Mouse (Mus musculus) retina, embryonic 14.5 days (tissue): ENCODE data around the gene Dhrs3.

Experiments used
- DNase-seq: peaks from one replicate; pipeline ENCODE4 v3.0.0-alpha.2; 2015; ENCODE audit warnings: low spot score

Dhrs3 gene

GRCm38 (mm10) chr4:144892133-144892936 lies at the start of gene Dhrs3:
TSS of gene Dhrs3 (plus strand) at chr4:144892827.
- DNase-seq = peak; percentile 72

- DNase-seq = no peak
These were observed 30.7 kb upstream of the Dhrs3 start for GRCm38 (mm10) chr4:144861756-144862505.

- no peak for DNase-seq
These were observed 24.7 kb upstream of the Dhrs3 start for GRCm38 (mm10) chr4:144867926-144868325.

GRCm38 (mm10) chr4:144868584-144868983 lies 24.0 kb upstream of the Dhrs3 start:
- no peak for DNase-seq

GRCm38 (mm10) chr4:144872905-144873304 lies 19.7 kb upstream of the Dhrs3 start:
- DNase-seq = peak; percentile 17

- DNase-seq = no peak
These were observed 17.0 kb upstream of the Dhrs3 start for GRCm38 (mm10) chr4:144875576-144876093.

- DNase-seq = no peak
These were observed 13.1 kb upstream of the Dhrs3 start for GRCm38 (mm10) chr4:144879549-144879948.

GRCm38 (mm10) chr4:144881376-144881775 lies 11.3 kb upstream of the Dhrs3 start:
- DNase-seq = no peak

- no peak for DNase-seq
These were observed 9.7 kb upstream of the Dhrs3 start for GRCm38 (mm10) chr4:144882881-144883331.

GRCm38 (mm10) chr4:144886460-144886859 lies 6.2 kb upstream of the Dhrs3 start:
- DNase-seq = no peak

- no peak for DNase-seq
These were observed 3.9 kb upstream of the Dhrs3 start for GRCm38 (mm10) chr4:144888750-144889149.

GRCm38 (mm10) chr4:144889505-144890301 lies 2.9 kb upstream of the Dhrs3 start:
- no peak for DNase-seq

GRCm38 (mm10) chr4:144890690-144891120 lies 1.9 kb upstream of the Dhrs3 start:
- DNase-seq = peak; percentile 87

GRCm38 (mm10) chr4:144891121-144891711 lies 1.4 kb upstream of the Dhrs3 start:
- peak; percentile 5 for DNase-seq

- DNase-seq = no peak
These were observed 889 bp upstream of the Dhrs3 start for GRCm38 (mm10) chr4:144891743-144892132.

GRCm38 (mm10) chr4:144892937-144893272 lies 278 bp downstream of the Dhrs3 start:
- no peak for DNase-seq

- peak; percentile 32 for DNase-seq
These were observed 1.2 kb downstream of the Dhrs3 start for GRCm38 (mm10) chr4:144893561-144894486.

GRCm38 (mm10) chr4:144894487-144895210 lies 2.0 kb downstream of the Dhrs3 start:
- peak; percentile 22 for DNase-seq

GRCm38 (mm10) chr4:144895211-144895590 lies 2.6 kb downstream of the Dhrs3 start:
- peak; percentile 9 for DNase-seq

- peak; percentile 38 for DNase-seq
These were observed 3.7 kb downstream of the Dhrs3 start for GRCm38 (mm10) chr4:144896321-144896720.
